Mouse (Mus musculus): ENCODE measurements around the gene Vwa2. TPM values are rescaled to one million over a fixed set of nuclear protein-coding genes. Genes with fewer than 3 reads are reported as not detected.

Gene Vwa2
- polyA plus RNA-seq, 1 experiment from 2014 or later, result 8.9 TPM

Other genes with a start within 250 kb of the Vwa2 start
- 1.1 and 1.3 TPM in 2 replicates for gene Adrb1, start 152.1 kb upstream of the Vwa2 start, polyA plus RNA-seq (2015; fragmentation: Nextera tagmentation; extraction: Ambion mirVana)
- 28.0 and 29.0 TPM in 2 replicates for gene Ccdc186, start 52.1 kb upstream of the Vwa2 start, polyA plus RNA-seq (2015; fragmentation: Nextera tagmentation; extraction: Ambion mirVana)
- 1.3 TPM in 2 replicates for gene Tdrd1, start 48.0 kb upstream of the Vwa2 start, polyA plus RNA-seq (2015; fragmentation: Nextera tagmentation; extraction: Ambion mirVana)
- 29.0 and 31.3 TPM in 2 replicates for gene Afap1l2, start 134.0 kb downstream of the Vwa2 start, polyA plus RNA-seq (2015; fragmentation: Nextera tagmentation; extraction: Ambion mirVana)